Mouse (Mus musculus) midbrain, embryonic 13.5 days (tissue): Measurements from ENCODE around the gene Mymx. TPM values are rescaled to one million over a fixed set of nuclear protein-coding genes. Genes with fewer than 3 reads are reported as not detected.
A peak's percentile ranks its signal among the peaks of the same experiment; 100 is the strongest.
"Not testable (repeated sequence)": the region's sequence is repeated elsewhere in the genome, so short reads cannot be mapped to it uniquely, and the experiment has no call there.

ENCODE experiments used
- ATAC-seq: fragments of 200-750 bp; cut with Nextera tagmentation; 2 replicates; pipeline ENCODE4 v1.8.0; 2017; ENCODE audit warnings: mild to moderate bottlenecking, moderate TSS enrichment, moderate library complexity
- H3K27ac ChIP-seq: fragments of 300-500 bp; sonication (generic); 2 replicates; pipeline ENCODE4 v1.5.1; 2015; ENCODE audit warnings: inconsistent platforms, mild to moderate bottlenecking, moderate library complexity
- H3K27me3 ChIP-seq: fragments of 300-500 bp; sonication (generic); 2 replicates; pipeline ENCODE4 v1.6.1; 2015; ENCODE audit warnings: mild to moderate bottlenecking, inconsistent platforms
- H3K36me3 ChIP-seq: fragments of 300-500 bp; sonication (generic); 2 replicates; pipeline ENCODE4 v1.6.1; 2015; ENCODE audit warnings: mild to moderate bottlenecking, inconsistent platforms
- H3K4me1 ChIP-seq: fragments of 300-500 bp; sonication (generic); replicated peaks from 2 replicates; pipeline ENCODE4 v1.6.1; 2015; ENCODE audit warnings: inconsistent platforms
- H3K4me2 ChIP-seq: fragments of 300-500 bp; sonication (generic); replicated peaks from 2 replicates; pipeline ENCODE4 v1.6.1; 2015; ENCODE audit warnings: moderate library complexity, mild to moderate bottlenecking, inconsistent platforms
- H3K4me3 ChIP-seq: fragments of 300-500 bp; sonication (generic); replicated peaks from 2 replicates; pipeline ENCODE4 v1.5.1; 2015; ENCODE audit warnings: mild to moderate bottlenecking, inconsistent platforms
- H3K9ac ChIP-seq: fragments of 300-500 bp; sonication (generic); replicated peaks from 2 replicates; pipeline ENCODE4 v1.6.1; 2015; ENCODE audit warnings: mild to moderate bottlenecking, inconsistent platforms
- H3K9me3 ChIP-seq: fragments of 300-500 bp; sonication (generic); 2 replicates; pipeline ENCODE4 v1.6.1; 2016; ENCODE audit warnings: mild to moderate bottlenecking, inconsistent platforms
- WGBS: fragments of 180-500 bp; shearing (Covaris S2); methylation state at CpG from one replicate; pipeline ENCODE4 v1.1.7; 2015; 5-methylcytosine and 5-hydroxymethylcytosine counted together
- polyA plus RNA-seq: library from polyadenylated mRNA; unstranded; fragments of >200 nt; fragmentation: Nextera tagmentation; extraction: Ambion mirVana; gene quantifications from 2 replicates; pipeline ENCODE4 v1.2.1, GENCODE M21; 2015

The Mymx gene
- polyA plus RNA-seq, 1 experiment from 2014 or later: not detected

DNA sequence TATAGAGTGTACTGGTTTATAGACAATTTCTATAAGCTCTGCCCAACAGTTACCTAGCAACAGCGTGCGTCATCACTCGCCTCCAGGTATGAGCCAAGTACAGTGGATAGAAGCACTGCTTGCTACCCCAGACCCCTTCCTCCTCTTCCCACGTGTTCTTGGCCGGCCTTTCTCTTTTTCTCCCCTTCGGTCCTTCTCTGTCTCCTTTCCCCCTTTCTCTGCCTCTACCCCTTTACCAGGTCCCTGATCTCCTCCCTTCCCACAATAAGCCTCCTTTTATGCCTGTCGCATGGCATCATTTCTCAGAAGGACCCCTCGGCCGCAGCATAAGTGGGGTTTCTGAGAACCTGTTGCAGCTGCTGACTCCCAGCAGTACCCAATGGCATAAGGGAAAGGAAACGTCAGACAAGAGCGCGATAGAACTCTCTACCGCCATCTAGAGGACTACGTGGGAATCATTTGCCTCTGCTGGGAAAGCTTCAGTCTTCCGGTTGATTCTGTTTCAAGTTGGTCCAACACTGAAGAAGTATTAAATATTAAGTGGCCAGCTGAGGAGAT is 24.8 kb upstream of the Mymx start:
- H3K9me3 ChIP-seq: no peaks in the 10 kb centered on the region
- WGBS: 21% methylated on average over 15 of the region's 15 CpGs
- H3K27ac ChIP-seq: no peak overlapping the region
- no peaks in the 10 kb centered on the region for H3K27me3 ChIP-seq
- no peaks in the 10 kb centered on the region for H3K36me3 ChIP-seq
- H3K9ac ChIP-seq: no peak overlapping the region
- H3K4me3 ChIP-seq: no peak overlapping the region
- peak; percentile 53 for ATAC-seq
- peaks cover 15% of the 10 kb centered on the region for H3K4me1 ChIP-seq
- H3K4me2 ChIP-seq: peak overlapping the region; percentile 36

DNA sequence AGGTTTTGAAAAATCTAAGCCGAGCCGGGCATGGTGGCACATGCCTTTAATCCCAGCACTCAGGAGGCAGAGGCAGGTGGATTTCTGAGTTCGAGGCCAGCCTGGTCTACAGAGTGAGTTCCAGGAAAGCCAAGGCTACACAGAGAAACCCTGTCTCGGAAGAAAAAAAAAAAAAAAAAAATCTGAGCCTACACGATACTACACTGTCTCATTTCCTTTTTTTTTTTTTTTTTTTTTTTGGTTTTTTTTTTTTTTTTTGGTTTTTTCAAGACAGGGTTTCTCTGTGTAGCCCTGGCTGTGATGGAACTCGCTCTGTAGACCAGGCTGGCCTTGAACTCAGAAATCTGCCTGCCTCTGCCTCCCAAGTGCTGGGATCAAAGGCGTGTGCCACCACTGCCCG is 21.5 kb upstream of the Mymx start:
- H3K27ac ChIP-seq, H3K36me3 ChIP-seq, H3K4me2 ChIP-seq, H3K4me3 ChIP-seq, H3K4me1 ChIP-seq, H3K9me3 ChIP-seq, H3K27me3 ChIP-seq, ATAC-seq, H3K9ac ChIP-seq: not testable (repeated sequence)
- 88% methylated on average over 8 of the region's 8 CpGs for WGBS

DNA sequence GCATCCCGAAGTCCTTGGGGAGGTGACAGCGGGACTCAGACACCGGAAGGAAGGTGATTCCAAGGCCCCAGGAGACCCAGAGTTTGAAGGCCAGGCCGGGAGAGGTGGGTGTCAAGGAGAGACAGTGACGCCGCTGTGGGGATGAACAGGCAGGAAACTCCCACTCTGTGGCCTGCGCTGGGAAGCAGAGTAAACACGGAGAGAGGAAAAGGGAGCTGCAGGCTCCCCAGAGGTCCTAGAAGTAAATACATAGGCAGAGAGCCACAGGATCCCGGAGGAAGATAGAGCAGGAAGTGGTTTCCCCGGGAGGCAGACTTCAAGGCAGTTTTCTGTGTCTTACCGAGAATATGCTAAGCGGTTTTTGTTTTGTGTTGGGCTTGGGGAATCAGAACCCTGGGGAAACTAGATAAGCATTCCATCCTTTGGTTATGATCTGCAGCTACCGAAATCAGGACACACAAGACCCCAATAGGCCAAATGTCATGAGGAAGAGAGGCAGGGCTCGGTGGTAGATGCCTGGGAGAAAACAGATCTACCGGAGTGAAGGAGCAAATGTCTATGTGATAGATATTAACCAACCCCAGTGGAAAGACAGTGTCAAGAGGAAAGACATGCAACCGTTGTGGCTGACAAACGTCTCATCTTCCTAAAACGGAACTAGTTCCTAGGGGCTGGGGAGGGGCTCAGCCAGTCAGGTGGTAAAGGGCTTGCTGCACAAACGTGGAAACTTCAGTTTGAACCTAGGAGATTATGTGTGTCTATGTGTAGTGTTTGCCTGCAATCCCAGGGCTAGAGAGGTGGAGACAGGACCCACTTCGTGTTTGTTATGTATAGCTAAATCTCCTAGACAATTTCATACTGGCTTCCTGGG is 17.7 kb upstream of the Mymx start:
- no peak overlapping the region for H3K4me3 ChIP-seq
- H3K4me1 ChIP-seq: peaks cover 7% of the 10 kb centered on the region
- no peaks in the 10 kb centered on the region for H3K27me3 ChIP-seq
- H3K4me2 ChIP-seq: peak overlapping the region; percentile 10; the same call in 1 of the 2 replicates
- 34% methylated on average over 20 of the region's 20 CpGs for WGBS
- H3K27ac ChIP-seq: no peak overlapping the region
- no peak for ATAC-seq
- no peak overlapping the region for H3K9ac ChIP-seq
- H3K36me3 ChIP-seq: no peaks in the 10 kb centered on the region
- H3K9me3 ChIP-seq: no peaks in the 10 kb centered on the region

- Histone ChIP-seq H3K4me3 (no peak overlapping the region), H3K9me3 (no peaks in the 10 kb centered on the region), H3K4me1 (peaks cover 7% of the 10 kb centered on the region), H3K36me3 (no peaks in the 10 kb centered on the region), H3K9ac (no peak overlapping the region), H3K27me3 (no peaks in the 10 kb centered on the region), H3K27ac (no peak overlapping the region), H3K4me2 (0 out of 2 replicates have a peak overlapping the region, but pooled peaks have one; percentile 10)
- no peak for ATAC-seq
- 15% methylated on average over 8 of the region's 8 CpGs for WGBS
These were observed 17.1 kb upstream of the Mymx start for GRCm38 (mm10) chr17:45618941-45619385.

DNA sequence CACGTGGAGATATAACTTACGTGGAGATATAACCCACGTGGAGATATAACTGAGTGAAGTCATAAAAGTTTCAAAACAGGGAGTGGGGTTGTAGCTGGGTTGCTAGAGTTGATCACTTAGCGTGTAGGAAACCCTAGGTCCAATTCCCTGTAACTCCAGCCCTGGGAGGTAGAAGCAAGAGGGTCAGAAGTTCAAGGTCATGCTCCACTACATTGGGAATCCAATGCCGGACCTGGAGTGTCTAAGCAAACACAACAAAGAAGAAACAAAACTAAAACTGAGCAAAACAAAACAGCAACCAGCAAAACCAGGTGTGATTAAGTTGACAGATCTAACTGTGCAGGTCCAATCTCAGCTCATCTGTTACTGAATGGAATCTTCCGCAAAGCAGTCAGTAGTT is 15.8 kb upstream of the Mymx start:
- Histone ChIP-seq H3K9ac (no peak overlapping the region), H3K4me1 (peaks cover 7% of the 10 kb centered on the region), H3K4me3 (no peak overlapping the region), H3K27ac (no peak overlapping the region), H3K9me3 (no peaks in the 10 kb centered on the region), H3K27me3 (no peaks in the 10 kb centered on the region), H3K4me2 (no peak overlapping the region), H3K36me3 (no peaks in the 10 kb centered on the region)
- 92% methylated on average over 6 of the region's 6 CpGs for WGBS
- ATAC-seq: no peak

DNA sequence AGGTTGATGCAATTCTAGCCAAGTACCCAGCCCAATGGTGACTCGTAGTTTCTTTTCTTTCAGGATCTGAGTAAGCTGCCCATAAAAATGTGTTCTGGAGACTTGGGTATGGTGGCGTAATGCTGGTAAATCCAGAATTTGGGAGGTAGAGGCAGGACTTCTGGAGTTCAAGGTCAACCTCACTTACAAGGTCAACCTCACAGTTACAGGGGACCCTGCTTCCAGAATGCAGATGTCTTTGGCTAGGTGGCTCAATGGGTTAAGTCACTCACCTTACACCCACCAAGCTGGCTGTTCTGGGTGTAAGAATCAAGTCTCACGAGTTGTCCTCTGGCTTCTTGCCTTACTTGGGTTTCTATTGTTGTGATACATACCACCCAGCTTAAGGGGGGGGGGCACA is 14.8 kb upstream of the Mymx start:
- no peak overlapping the region for H3K4me2 ChIP-seq
- WGBS: 79% methylated on average over 3 of the region's 3 CpGs

DNA sequence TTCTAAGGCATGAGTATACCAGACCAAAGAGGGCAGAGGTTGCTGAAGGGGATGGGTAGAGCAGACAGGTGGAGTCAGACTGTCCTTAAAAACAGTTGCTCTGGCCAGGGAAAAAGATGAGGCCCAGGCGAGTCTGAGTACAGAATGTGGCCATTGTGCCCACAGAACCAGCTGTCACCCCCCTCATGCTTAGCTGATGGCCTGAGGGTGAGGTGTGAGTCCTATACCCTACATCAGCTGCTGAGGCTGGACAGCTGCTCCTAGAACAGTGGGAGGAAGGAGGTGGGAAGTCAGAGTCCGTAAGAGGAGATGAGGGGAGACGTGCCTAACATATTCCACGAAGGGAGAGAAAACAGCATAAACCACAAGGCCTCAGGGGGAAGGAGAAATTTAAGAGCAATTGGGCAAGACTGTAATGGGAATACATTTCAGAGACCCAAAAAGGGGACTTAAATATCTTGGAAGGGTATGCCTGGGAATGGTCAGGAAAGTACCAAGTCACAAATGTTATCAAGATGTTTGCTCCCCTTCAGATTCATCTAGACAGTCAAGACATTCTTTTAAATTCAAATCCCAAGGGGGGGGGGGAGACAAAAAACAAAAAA is 14.2 kb upstream of the Mymx start:
- Histone ChIP-seq H3K36me3 (no peaks in the 10 kb centered on the region), H3K9me3 (no peaks in the 10 kb centered on the region), H3K27me3 (no peaks in the 10 kb centered on the region), H3K4me2 (no peak overlapping the region), H3K4me1 (peaks cover 7% of the 10 kb centered on the region), H3K4me3 (no peak overlapping the region), H3K27ac (no peak overlapping the region), H3K9ac (no peak overlapping the region)
- ATAC-seq: no peak
- WGBS: 75% methylated on average over 4 of the region's 4 CpGs

More for the DNA sequence above, 14.8 kb upstream of the Mymx start:
- ATAC-seq: no peak
- H3K27ac ChIP-seq: no peak overlapping the region
- no peaks in the 10 kb centered on the region for H3K36me3 ChIP-seq
- no peak overlapping the region for H3K4me3 ChIP-seq
- no peaks in the 10 kb centered on the region for H3K27me3 ChIP-seq
- H3K9me3 ChIP-seq: no peaks in the 10 kb centered on the region
- peaks cover 7% of the 10 kb centered on the region for H3K4me1 ChIP-seq
- no peak overlapping the region for H3K9ac ChIP-seq

- H3K27me3 ChIP-seq: no peaks in the 10 kb centered on the region
- 90% methylated on average over 7 of the region's 7 CpGs for WGBS
- no peak overlapping the region for H3K27ac ChIP-seq
- H3K4me1 ChIP-seq: peaks cover 7% of the 10 kb centered on the region
- no peak overlapping the region for H3K4me3 ChIP-seq
- H3K4me2 ChIP-seq: no peak overlapping the region
- H3K36me3 ChIP-seq: no peaks in the 10 kb centered on the region
- ATAC-seq: no peak
- H3K9ac ChIP-seq: no peak overlapping the region
- no peaks in the 10 kb centered on the region for H3K9me3 ChIP-seq
These were observed 11.0 kb upstream of the Mymx start for GRCm38 (mm10) chr17:45612921-45613320.

DNA sequence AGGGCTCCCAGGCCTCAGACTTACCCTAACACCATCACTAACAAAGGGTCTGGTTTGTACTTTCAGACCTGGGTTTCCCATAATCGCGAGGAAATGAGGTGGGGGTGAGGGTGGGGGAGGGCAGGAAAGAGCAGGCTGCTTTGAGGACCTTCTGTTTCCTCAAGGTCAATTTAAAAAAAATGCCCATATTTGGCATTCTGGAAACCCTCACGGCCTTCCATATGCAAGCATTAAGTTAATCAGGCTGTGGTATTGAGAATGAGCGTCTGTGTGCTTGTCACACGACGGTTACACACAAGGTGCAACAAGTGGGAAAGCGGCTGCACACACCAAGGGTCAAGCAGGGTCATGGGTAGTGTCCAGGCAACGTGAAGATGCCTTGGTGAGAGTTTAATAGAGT is 10.1 kb upstream of the Mymx start:
- no peak for ATAC-seq
- no peak overlapping the region for H3K4me3 ChIP-seq
- H3K36me3 ChIP-seq: no peaks in the 10 kb centered on the region
- no peaks in the 10 kb centered on the region for H3K9me3 ChIP-seq
- no peak overlapping the region for H3K9ac ChIP-seq
- peaks cover 7% of the 10 kb centered on the region for H3K4me1 ChIP-seq
- no peak overlapping the region for H3K27ac ChIP-seq
- H3K4me2 ChIP-seq: no peak overlapping the region
- H3K27me3 ChIP-seq: no peaks in the 10 kb centered on the region
- 81% methylated on average over 8 of the region's 8 CpGs for WGBS

DNA sequence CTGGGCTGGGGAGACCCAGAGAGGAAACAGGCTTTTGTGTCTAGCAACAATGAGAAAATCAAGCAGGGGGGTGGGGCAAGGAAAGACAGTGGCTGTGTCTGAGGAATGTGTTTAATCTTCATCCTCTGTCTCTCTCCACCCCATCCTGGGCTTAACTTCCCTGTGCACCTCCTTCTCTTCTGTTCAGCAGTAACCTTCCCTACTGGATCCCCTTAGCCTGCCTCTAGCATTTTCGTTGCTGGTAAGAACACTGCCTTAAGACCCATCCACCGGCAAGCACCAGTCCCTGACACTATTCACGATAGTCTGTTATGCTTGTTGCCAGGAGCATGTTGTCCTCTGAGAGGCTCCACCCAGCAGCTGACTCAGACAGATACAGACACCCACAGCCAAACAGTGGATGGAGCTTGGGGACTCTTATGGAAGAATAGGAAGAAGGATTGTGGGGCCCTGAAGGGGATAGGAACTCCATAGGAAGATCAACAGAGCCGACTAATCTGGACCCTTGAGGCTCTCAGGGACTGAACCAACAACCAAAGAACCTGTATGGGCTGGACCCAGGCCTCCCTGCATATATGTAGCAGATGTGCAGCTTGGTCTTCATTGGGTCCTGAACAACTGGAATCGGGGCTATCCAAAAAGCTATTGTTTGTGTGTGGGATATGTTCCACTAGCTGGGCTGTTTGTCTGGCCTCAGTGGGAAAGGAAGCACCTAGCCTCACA is 8.4 kb upstream of the Mymx start:
- no peak for ATAC-seq
- H3K9me3 ChIP-seq: no peaks in the 10 kb centered on the region
- H3K4me2 ChIP-seq: no peak overlapping the region
- peaks cover 7% of the 10 kb centered on the region for H3K4me1 ChIP-seq
- H3K36me3 ChIP-seq: no peaks in the 10 kb centered on the region
- no peak overlapping the region for H3K9ac ChIP-seq
- no peak overlapping the region for H3K27ac ChIP-seq
- WGBS: 18% methylated on average over 5 of the region's 5 CpGs
- H3K27me3 ChIP-seq: no peaks in the 10 kb centered on the region
- no peak overlapping the region for H3K4me3 ChIP-seq

DNA sequence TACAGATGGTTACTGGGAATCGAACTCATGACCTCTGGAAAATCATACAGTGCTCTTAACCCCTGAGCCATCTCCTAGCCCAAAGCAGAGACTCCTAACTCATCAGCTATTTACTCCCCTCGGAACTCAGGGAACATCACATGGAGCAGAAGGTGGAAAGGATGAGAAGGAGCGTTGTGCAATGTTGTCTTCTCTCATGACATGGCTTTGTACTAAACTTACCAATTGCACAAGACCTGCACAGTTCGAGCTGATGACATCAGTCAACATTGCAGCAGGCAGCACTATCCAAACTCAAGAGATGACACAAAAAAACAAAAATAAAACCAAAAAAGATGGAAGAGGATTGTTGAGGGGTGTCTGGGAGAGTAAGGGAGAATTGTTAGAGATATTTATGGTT is 6.5 kb upstream of the Mymx start:
- WGBS: 91% methylated on average over 4 of the region's 4 CpGs
- no peak for ATAC-seq
- Histone ChIP-seq H3K36me3 (no peaks in the 10 kb centered on the region), H3K27me3 (no peaks in the 10 kb centered on the region), H3K9ac (no peak overlapping the region), H3K9me3 (no peaks in the 10 kb centered on the region), H3K27ac (no peak overlapping the region), H3K4me3 (no peak overlapping the region), H3K4me2 (no peak overlapping the region), H3K4me1 (peaks cover 7% of the 10 kb centered on the region)
